Mouse (Mus musculus) bone marrow, adult 2 months (tissue): ENCODE measurements around the gene Pde3a.

Source experiments
- CTCF ChIP-seq: fragments of 200-500 bp; IDR thresholded peaks from 2 replicates; pipeline ENCODE4 v1.5.1; 2011; ENCODE audit warnings: low read length, control low read depth; ENCODE audit not compliant: control insufficient read depth, insufficient read depth
- POLR2A ChIP-seq: fragments of 200-500 bp; IDR thresholded peaks from 2 replicates; pipeline ENCODE4 v1.6.1; 2011; ENCODE audit warnings: low read depth, mild to moderate bottlenecking, control low read depth, low read length, borderline replicate concordance; ENCODE audit not compliant: control insufficient read depth

DNA sequence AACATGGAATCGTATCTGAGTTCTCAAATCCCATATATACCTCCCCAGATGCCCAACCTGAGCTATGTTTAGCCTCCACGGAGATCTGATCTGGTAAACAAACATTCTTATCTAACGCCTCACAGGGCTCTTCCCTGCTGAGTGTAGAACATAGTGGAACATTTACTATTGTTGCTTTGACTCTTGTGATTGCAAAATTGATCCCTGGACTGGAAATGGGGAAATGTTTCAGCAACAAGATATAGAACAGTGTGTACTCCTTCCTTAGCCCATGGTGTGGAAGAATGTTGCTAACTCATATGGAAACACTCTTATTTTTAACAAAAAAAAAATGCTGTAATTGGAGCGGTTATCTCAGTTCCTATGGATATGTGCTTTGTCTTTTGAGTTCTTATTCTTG, 98.8 kb downstream of the Pde3a start:
- TF ChIP-seq POLR2A (no peak), CTCF (no peak)
